Mouse (Mus musculus): ENCODE measurements at regions not wholly inside any gene's neighbourhood (a gene's known extent, or its start where the extent isn't known, plus 50 kb on each side); places are given as distances from the start of the nearest gene placed in this dataset.

DNA sequence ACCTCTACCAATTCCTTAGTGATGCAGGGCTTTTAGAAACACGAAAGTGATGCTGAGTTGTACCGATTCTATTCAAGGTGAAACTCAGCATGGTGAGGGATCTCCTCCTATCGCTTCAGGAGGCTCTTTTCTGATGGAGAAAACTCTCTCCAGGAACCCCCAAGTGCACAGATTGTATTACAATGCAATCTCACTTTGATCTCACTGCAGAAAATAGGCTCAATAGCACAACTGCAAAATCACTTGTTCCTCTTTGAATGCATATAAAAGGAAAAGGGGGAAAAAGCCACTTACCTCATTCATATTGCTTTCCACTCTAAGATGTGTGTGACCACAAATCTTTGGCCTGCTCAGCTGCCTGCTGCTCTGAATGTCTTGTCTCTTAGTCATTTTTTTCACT is 378.5 kb downstream of the Fam84b start:
- Histone ChIP-seq H3K4me2 (no peak overlapping the region), H3K27me3 (no peaks in the 10 kb centered on the region), H3K4me3 (no peak overlapping the region), H3K4me1 (replicated peaks) (no peaks in the 10 kb centered on the region), H3K9me3 (no peaks in the 10 kb centered on the region), H3K9ac (no peak overlapping the region), H3K27ac (replicated peaks) (no peak overlapping the region), H3K36me3 (no peaks in the 10 kb centered on the region)
- WGBS: 15% methylated on average over 3 of the region's 3 CpGs
- ATAC-seq (ENCODE audit: low FRiP score, low read depth): no peak

DNA sequence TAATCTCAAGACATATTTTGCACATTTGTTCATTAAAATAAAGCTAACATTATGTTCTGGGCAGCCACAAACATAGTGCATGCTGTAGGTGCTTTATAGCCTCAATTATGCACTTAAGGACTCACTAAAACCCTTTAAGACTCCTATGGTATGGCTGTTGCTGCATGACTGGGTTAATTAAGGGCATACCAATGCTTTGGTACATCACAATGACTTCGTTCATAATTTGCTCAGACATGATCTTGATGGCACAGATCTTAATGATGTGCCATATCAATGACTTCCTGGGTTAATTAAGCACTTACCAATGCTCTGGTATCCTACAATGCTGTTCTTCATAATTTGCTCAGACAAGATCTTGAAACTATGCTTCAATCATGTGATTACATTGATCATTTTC is 415.5 kb upstream of the 4933412E24Rik start:
- Histone ChIP-seq H3K4me2 (no peak overlapping the region), H3K27me3 (no peaks in the 10 kb centered on the region), H3K36me3 (no peaks in the 10 kb centered on the region), H3K4me3 (no peak overlapping the region), H3K4me1 (replicated peaks) (no peaks in the 10 kb centered on the region), H3K9ac (no peak overlapping the region), H3K27ac (replicated peaks) (no peak overlapping the region), H3K9me3 (no peaks in the 10 kb centered on the region)
- no peak for ATAC-seq (ENCODE audit: low FRiP score, low read depth)
- 81% methylated on average over 1 of the region's 1 CpGs for WGBS

DNA sequence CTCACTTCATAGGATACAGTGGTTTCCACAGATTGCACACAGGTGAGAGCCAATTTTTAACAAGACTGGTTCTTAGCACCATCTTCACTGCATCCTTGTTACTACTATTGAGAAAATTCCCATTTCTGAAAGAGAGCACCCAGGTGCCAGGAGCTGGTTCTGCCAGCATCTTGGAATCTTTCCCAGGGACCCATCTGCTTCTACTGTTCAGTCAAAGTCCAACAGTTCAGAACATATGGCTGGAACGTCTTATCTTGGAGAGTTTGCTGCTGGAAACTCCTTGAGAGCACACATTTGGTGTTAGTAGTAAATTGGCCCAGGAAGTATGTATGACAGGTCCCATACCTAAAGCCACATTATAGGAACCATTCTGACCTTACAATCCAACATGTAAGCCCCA is 402.7 kb upstream of the 4933412E24Rik start:
- Histone ChIP-seq H3K4me1 (replicated peaks) (no peaks in the 10 kb centered on the region), H3K9ac (no peak overlapping the region), H3K4me2 (no peak overlapping the region), H3K27me3 (no peaks in the 10 kb centered on the region), H3K9me3 (no peaks in the 10 kb centered on the region), H3K27ac (replicated peaks) (no peak overlapping the region), H3K4me3 (no peak overlapping the region), H3K36me3 (no peaks in the 10 kb centered on the region)
- no peak for ATAC-seq (ENCODE audit: low FRiP score, low read depth)
- 67% methylated on average over 1 of the region's 1 CpGs for WGBS

DNA sequence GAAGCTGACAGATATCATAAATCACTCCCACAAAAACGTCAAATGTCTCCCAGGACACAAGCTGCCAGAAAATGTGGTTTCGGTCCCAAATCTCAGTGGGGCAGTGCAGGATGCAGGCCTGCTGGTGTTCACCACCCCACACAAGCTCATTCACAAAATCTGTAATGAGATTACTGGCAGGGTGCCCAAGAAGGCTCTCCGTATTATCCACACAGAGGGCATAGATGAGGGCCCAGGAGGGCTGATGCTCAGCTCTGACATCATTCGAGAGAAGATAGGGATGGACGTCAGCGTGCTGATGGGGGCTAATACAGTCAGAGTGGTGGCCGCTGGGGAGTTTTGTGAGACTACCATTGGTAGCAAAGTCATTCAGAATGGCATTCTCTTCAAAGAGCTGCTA is 375.9 kb upstream of the 4933412E24Rik start:
- no peaks in the 10 kb centered on the region for H3K36me3 ChIP-seq
- no peaks in the 10 kb centered on the region for H3K27me3 ChIP-seq
- H3K27ac ChIP-seq (replicated peaks): no peak overlapping the region
- H3K4me3 ChIP-seq: no peak overlapping the region
- H3K9ac ChIP-seq: no peak overlapping the region
- H3K4me1 ChIP-seq (replicated peaks): no peaks in the 10 kb centered on the region
- peak; percentile 79; the same call in 1 of the 2 replicates for ATAC-seq (ENCODE audit: low FRiP score, low read depth)
- H3K9me3 ChIP-seq: no peaks in the 10 kb centered on the region
- WGBS: 58% methylated on average over 7 of the region's 7 CpGs
- H3K4me2 ChIP-seq: no peak overlapping the region

DNA sequence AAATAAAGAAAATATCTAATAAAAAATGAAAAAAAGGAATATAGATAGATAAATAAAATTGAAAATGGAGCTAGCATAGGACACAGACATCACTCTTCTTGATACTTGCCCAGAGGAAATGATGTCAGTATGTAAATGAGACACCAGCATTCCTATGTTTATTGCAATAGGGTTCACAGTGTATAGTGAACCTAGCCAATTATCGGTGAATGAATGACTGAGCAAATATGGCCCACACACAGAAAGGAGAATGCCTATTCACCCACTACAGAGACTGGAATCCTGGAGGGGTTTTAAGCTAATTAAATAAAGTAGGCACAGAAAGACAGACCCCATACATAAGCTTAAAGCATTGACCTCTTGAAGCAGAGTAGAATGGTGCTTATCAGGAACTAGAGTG is 373.9 kb upstream of the 4933412E24Rik start:
- H3K27me3 ChIP-seq: no peaks in the 10 kb centered on the region
- no peak overlapping the region for H3K4me2 ChIP-seq
- no peak for ATAC-seq (ENCODE audit: low FRiP score, low read depth)
- H3K4me3 ChIP-seq: no peak overlapping the region
- no peaks in the 10 kb centered on the region for H3K9me3 ChIP-seq
- no peaks in the 10 kb centered on the region for H3K4me1 ChIP-seq (replicated peaks)
- 89% methylated on average over 1 of the region's 1 CpGs for WGBS
- H3K9ac ChIP-seq: no peak overlapping the region
- H3K27ac ChIP-seq (replicated peaks): no peak overlapping the region
- no peaks in the 10 kb centered on the region for H3K36me3 ChIP-seq

DNA sequence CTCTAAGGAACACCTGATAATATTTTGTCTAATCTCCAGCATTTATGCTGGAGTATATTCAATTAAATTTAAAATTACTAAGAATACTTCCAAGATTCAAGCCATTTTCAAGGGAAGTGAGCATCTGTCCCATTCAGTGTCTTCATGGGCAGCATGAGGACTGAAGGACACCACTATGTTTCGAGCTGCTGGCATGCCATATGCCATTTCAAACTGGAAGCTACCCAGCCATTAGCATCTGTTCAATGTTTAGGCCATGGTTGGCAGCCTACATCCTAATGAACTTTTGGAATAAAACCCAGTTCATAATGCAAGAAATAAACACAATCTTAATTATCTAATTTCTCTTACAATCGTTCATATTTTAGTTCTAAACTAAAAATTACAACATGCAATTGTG is 371.5 kb upstream of the 4933412E24Rik start:
- no peak for ATAC-seq (ENCODE audit: low FRiP score, low read depth)
- 79% methylated on average over 2 of the region's 2 CpGs for WGBS

More for the DNA sequence above, 371.5 kb upstream of the 4933412E24Rik start:
- Histone ChIP-seq H3K4me1 (replicated peaks) (no peaks in the 10 kb centered on the region), H3K27ac (replicated peaks) (no peak overlapping the region), H3K27me3 (no peaks in the 10 kb centered on the region), H3K4me3 (no peak overlapping the region), H3K9me3 (no peaks in the 10 kb centered on the region), H3K9ac (no peak overlapping the region), H3K4me2 (no peak overlapping the region), H3K36me3 (no peaks in the 10 kb centered on the region)

Measured in hindbrain, embryonic 15.5 days (tissue).